Mouse (Mus musculus) megakaryocyte progenitor cell, adult 5-6 weeks (primary cell): ENCODE measurements around the gene Whrn. TPM values are rescaled to one million over a fixed set of nuclear protein-coding genes. Genes with fewer than 3 reads are reported as not detected.

Experiments
- ATAC-seq: replicated peaks from 2 replicates; pipeline ENCODE4 v1.8.0; 2016; ENCODE audit warnings: mild to moderate bottlenecking, moderate TSS enrichment, inconsistent platforms; ENCODE audit not compliant: poor library complexity
- total RNA-seq, 2 experiments: library from RNA; stranded (forward) in 1 of 2; stranded (reverse) in 1 of 2; fragments of 157-497, 149-512 nt in 1 of 2; fragments of 200-1000 nt in 1 of 2; gene quantifications; 2 replicates each; pipeline versions ENCODE4 v1.2.3 to v1.2.4; 2015 to 2017

Gene Whrn
- total RNA-seq, 2 experiments from 2014 or later = 0.37 to 3.6 TPM

DNA sequence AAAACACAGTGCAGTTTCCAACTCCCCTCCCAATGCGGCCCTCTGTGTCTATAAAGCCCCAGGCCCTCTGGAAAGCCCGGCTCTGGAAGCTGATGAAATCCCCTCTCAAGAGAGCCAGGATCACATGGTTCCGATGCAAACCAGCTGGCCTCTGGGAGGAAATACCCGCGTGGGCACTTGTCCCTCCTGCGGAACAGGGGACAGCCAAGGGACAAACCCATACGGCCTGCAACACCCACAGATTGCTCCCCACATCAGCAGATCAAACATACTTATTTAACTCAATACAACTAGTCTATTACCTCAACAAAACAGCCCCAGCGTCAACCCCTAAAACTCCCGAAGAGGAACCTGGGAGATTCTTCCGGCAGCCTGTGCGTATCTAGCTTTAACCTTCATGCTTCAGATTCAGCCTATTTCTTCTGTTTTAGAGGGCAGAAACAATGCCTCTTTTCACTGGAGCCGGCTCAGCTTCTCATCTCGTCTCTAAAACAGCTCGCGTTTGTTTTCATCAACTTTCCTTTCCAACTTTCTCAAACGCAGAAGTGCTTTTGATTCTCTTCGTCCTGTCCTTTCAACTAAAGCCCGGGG lies 86.4 kb downstream of the Whrn start:
- ATAC-seq = no peak

DNA sequence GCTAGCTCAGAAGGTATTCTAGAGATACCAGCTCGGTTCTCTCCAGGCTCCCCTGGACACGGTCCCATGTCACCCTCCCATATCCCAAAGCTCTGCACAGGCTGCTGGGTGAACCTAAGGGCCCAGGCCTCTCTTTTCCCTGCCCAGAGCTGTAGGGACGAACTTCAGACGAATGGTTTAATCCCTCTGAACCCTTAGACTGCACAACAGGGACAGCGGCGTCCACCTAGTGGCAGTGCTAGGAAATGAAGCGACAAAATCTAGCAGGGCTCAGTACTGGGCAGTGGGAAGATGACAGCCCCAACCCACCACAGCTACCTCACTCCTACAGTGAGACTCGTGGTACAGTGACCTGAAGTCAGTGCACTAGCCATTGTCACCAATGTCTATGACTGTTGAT lies 87.1 kb downstream of the Whrn start:
- ATAC-seq = peak; percentile 46

DNA sequence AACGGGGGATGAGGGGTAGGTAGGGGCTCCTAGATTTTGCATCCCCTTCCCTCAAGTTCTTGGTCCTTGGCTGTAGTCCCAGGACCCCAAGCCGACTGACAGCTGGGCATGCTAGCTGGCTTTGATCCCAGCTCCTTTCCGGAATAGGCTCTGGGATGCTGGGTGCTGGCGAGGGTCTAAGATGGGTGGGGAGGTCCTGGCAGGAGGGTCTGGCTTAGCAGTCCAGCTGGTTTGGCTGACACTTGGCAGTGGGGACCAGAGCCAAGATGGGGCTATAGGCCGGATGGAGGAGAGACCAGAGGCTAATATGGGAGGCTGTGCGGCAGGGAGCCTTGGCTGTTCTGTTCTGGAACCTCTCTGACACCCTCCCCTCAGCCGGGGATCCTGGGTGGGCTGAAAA lies 87.5 kb downstream of the Whrn start:
- no peak for ATAC-seq

DNA sequence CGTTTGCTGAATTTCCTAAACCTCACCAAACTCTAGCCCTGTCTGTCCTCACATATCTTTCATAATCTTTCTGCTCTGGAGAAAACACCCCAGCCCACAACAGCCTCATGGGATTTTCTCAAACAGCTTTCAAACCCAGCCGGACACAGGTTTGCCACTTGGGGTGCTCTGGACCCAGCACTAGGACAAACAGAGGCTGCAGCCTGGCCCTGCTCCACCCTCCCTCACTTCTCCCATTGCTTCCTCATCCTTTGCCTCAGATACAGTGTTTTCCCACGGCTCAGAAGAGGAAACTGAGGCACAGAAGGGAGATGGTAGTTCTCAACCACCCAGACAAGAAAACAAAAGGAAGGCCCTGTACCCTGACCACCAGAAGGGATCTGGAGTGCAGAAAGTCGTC lies 90.1 kb downstream of the Whrn start:
- ATAC-seq = no peak

DNA sequence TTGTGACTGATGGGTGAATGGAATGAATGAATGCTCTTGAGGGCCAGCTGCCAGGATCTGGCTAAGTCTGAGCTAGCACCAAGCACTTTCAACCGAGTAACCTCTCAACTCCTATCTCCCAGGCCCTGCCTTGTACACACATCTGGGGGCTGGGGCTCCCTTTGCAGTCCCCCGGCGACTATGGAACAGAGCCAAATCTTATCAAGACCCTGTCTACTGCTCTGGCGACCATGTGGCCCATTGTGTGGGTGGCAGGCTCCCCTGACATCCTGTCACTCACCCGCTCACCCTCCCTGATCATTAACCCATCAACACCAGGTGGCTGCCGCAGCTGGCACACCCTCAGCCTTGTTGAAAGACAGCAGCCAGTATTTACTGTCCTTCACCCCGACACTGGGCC lies 90.7 kb downstream of the Whrn start:
- peak; percentile 18 for ATAC-seq

DNA sequence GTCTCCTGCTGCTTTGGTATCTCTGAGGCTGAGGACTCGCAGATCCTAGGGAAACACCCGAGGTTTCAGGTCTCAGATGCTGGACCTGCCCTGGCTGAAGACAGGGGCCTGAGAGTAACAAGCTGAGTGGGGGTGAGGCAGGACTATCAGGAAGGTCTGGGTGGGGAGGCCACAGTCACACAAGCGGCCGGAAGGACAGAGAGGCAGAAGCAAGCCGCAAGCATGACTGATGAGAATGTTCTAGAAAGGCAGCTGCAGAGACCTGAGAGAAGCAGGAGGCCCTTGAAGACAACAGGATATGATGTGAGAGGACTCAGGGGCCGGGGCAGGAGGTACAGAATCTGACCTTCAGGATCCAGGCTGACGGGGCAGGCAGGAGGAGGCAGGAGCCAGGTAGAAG lies 91.6 kb downstream of the Whrn start:
- ATAC-seq = no peak

DNA sequence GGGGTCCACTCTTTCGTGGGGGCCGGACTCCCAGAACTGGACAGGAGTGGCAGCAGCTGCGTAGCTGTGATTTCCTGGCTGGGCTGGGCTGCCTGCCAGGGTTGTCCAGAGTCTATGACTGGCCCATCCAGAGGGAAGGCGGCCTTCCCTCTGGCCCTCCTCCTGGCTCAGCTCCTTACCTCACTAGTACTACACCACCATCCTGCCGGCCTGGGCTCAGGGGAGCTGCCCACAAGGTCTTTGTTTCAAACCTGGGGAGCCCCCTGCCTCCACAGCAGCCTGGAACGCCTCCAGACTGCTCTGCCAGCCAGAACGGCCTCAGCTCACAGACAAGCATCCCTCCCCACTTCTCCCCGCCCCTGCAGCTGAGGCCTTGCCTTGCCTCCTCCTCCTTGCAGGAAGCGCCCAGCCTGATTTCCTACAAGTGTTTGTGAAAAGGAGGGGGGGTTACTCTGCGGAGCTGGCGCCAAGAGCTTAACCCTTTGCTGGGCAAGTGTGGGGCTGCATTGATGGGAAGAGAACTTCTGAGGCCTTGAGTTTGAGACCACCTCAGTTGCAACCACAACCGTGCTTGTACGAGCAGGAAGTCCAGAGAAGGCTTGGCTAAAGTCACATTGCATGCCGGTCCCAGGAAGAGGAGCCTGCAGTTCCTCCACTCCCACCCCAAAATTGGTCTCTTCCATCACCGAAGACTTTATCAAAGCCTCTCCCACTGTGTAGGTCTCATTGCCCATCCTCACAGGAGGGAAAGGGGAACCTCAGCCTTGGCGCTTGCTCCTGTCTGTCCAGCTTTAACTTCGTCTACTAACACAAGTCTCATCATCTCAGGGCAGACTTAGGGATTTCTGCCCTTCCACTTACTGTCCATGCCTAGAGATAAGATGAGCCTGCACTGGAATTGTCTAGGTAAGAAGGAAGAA lies 92.5 kb downstream of the Whrn start, which contains the start of gene Akna:
Gene Akna, minus strand, starts transcription at position 315 of the 920 bp plus-strand sequence.
- ATAC-seq = peak; percentile 26

DNA sequence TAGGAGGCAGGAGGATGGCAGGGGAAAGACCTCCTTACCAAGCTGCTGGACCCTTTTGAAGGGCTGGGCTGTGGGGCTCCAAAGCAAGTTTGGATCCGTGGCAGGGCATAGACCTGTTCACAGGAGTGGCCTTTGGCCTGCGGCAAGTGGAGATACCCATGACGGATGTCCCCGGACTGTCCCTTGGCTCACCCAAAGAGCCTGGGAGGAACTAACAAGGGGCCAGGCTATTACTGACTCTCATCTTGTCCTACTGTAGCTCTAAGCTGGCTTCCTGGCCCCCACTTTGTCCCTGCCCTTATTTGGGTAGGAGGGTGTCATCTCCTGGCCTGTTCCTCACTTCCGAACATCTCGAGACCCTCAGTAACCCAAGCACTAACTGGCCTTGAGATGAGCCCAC lies 93.2 kb downstream of the Whrn start:
- ATAC-seq = no peak

DNA sequence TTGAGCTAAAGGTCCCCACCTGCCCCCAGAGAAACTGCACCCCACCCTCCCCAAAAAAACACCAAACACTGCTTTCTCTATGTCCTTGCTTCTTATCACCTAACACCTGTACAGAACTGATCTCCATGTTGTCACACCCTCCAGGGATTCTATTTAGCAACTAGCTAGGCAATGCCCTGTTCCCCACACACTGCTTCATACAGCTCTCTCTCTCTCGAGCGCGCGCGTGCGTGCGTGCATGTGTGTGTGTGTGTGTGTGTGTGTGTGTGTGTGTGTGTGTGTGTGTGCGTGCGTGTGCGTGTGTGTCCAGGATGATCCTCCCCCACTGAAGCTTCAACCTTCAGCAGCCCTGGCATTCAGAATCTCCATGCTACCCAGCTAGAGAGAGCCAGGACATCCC lies 93.7 kb downstream of the Whrn start:
- no peak for ATAC-seq

DNA sequence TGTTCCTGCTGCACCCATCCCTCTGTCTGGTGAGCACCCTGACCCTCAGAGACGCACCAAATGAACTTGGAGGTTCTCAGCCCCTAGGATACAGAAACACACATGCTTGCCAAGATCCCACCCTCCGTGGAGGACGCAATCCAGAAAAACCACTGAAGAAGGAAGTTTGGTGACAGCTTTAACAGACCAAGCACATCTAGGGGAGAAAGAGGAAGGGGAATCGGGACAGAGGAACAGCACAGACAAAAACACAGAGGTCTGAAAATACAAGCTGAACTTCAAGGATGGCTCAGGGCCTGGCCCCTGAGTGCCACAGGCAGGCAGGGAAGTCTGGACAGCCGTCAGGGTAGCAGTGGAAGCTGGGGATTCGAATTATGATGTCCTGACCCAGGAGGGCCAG lies 94.2 kb downstream of the Whrn start:
- ATAC-seq = peak; percentile 18

DNA sequence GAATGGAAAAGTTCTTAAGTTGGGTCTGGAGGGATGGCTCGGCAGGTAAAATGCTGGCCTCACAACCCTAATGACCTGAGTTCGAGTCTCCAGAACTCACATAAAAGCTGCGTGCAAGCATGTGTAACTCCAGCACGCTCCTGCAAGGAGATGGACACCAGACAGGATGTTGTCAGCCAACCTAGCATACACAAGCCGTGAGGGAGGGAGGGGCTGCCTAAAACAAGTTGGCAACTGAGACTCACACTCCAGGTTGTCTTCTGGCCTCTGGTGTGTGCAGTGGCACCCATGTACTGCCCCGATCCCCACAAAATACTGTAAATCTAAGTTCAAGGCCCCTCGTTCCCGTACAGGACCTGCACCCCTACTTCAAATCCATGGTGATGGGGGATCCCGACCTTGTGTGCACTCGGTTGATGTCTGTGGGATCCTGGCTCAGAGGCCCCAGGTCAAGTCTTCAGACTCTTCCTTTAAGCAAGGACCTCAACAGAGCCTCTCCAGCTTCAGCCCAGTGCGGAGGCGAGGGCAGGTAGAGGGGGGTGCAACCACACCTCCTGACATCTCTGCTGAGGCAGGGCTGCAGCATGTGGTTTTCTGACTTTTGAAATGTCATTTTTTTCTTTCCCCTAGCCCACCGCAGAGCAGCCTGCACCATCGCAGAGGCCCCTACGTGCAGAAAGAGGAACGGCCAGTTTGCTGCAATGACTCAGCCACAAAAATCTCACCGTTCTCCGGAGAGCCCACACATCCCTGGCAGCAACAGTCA lies 95.1 kb downstream of the Whrn start:
- peak; percentile 27 for ATAC-seq

DNA sequence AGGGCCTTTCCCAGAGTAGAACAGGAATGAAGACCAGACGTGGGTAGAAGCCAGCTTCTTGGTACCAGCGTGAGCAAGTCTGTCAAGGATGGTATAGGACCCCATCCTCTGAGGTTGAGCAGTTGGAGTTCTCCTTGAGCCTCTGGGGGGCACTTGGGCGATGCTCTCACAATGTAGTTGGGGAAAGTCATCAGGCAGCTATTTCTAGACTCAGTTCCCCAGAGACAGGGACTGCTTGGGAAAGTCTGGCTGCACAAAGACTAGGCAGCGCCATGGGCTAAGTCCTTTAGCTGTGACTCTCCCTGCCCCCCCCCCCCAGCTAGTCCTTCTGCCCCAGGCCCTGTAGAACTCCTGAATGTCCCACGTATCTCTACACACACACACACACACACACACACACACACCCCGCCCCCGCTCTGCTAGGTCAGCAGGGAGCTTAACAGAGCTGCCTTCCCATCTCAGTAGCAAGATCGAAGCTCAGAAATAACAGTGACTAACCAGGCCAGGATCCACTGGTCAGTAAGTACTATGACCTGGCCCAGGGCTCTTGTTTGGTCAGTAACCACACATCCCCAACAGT lies 96.0 kb downstream of the Whrn start:
- no peak for ATAC-seq

DNA sequence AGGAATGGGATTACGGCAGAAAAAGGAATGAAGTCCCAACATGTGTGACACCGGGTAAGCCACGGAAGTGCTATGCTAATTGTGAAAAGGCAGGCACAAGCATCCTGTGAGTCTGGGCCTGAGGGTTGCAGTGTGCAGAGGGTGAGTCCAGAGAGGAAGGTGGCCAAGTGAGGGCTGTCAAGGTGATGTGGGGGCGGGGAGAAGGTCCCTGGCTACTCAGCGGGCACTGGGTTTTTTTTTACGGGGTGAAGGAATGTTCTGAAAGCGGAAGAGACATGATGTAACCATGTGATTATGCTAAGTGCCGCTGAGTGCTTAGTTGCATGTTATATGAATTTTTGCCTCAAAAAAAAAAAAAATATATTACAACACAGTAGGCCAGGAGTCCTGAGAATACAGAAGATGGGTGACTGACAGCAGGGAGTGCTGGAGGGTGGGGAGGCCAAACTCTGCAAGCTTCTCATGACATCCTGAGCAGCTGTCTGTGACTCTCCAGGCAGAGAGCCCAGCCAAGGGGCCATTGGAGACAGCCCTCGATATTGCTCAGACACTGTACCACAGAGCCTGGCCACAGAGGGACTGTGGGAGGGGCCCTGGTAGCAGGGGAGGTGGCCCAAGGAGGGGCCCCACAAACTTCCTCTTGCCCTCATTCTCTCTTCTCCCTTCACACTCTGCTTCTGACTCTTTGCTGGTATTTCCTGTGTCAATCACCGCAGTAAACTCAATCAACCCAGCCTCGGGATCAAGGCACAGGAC lies 96.8 kb downstream of the Whrn start:
- ATAC-seq = peak; percentile 48

DNA sequence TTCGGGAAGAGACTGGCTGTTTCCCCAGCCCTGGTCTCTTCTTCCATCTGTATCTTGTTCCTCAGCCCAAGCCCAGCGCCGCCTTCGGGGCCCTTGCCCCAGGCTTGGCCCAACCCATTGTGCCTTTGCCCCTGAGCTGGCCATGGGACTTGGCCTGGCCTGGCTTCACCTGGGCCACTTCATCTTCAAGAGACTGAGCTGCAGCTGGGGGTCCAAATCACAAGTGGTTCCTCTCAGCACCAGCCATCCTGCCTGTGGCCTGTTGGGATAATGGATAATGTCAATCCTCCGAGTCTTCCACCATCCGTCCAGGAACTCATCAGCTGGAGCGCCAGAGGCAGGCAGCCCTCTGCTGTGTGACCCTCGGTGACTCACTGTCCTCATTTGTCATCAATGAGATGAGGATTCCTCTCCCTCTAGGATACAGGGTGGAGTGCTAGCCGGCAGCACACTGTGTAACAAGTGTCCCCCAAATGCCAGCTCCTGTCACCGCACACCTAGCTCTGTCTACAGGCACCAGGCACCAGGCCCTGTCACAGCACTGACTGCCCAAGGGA lies 97.7 kb downstream of the Whrn start:
- ATAC-seq = no peak

DNA sequence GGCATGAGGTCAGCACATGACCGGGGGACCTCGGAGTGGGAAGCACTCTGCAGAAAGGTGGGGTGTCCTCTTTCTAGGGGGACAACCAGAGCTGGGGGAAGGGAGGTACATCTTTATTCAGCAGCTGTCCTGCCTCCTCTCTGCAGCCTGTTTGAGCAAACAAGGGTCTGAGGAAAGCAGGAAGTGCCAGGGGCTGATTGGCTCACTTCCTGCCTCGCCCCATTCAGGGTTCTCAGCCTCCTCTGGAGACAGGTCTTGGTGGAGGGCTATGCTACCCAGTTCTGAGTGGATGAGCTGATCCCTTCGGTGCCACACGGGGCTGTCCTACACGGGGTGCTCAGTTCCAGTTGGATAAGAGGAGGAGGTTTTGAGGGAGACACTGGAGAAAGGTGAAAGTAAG lies 104.5 kb downstream of the Whrn start:
- peak; percentile 67 for ATAC-seq

DNA sequence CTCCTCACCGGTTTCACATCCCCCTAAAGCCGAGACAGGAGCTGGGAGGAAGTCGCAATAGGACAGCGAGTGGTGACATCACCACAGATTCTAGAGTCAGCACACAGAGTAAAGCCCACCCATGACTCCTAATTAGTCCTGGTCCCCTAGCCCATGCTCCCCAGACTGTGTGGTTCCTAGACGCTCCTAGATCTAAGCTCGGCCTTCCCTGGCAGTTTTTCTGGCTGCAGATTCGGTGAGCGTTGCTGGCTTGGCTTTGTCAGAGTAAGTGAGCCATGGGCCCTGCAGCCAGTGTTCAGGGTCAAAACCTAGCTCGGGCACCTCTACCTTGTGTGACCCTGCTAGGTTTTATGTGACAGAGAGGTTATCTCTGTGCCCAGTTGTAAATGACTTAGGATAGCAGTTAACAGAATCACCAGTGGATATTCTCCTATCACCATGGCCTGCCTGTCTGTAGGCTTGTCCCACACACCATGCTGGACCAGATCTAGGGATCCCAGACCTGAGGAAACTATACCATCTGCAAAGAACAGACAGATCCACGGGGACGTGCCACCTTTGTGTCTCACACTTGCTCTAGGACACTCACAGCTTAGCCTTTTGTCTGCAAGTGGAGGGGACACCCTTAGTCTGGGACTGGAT lies 105.8 kb downstream of the Whrn start:
- ATAC-seq = peak; percentile 56

DNA sequence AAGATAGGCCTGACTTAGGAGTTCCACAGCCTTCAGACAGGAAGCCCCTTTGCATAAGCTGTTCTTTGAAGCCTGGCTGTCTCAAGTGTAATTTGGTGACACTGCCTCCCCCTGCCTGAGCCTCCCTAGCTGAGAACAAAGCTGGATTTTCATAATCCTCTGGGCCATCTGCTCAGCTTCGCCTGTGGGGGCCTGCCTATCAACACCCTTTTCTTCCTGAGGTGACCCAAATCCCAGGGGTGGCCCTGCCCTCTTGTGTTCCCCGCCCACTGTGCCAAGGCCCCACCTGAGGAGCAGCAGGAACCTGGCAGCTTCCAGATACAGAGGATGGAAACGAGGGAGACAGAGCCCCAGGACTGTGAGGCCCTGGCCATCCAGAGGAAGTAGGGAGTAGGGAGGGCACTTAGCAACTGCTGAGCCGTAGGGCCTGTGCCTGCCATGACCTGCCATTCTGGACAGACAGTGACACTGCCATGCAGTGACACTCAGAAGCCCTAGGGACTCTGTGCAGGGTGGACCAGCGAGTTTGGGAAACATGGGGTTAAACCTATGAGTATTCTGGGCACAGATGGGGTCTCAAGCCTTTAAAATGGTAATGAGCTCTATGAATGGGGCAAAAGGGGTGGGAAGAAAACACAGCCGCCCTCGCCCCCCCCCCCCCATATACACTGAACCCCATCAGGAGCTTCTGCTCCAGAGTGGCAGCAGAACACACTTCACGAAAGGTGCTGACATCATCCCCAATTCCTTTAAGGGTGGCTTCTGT lies 106.5 kb downstream of the Whrn start:
- ATAC-seq = peak; percentile 18; the same call in 1 of the 2 replicates

DNA sequence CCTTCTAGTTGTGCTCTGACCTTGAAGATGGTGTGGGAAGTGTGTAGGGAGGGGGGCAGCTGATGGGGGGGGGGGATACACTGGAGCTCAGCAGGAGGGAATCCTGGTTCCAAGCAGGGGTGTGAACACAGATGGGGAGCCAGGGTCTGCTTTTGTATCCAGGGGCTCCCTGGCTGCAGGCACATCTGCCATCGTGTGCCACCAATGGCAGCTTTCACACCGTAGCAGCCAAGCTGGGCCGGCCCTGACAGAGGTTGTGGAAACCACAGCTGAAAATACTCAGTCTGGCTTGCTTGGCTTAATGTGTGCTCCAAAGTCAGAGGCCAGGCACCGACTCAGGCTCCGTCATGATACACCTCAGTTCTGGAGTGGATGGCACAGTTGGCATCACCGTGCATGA lies 107.8 kb downstream of the Whrn start:
- ATAC-seq = no peak

DNA sequence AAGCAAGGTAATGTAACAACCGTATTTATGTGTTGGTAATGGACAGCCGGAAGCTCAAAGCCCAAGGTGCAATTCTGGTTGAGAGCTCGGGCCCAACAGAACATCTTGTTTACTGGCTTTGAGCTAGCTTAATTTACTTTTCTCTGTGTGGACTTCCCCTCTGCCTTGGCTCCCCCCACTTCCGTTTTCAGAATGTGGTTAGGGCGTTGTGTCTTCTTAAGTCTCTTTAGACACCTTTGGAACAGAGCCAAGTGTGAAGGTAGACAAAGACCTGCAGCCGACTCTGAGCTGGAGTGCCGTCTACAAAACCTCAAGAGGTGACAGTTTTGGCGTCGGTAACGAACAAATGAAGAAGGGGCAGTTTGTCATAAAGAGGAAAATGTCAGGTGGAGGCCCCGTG lies 110.0 kb downstream of the Whrn start:
- ATAC-seq = peak; percentile 37
